Mouse (Mus musculus): Measurements from ENCODE around the gene Ell3.

Ell3 gene

DNA sequence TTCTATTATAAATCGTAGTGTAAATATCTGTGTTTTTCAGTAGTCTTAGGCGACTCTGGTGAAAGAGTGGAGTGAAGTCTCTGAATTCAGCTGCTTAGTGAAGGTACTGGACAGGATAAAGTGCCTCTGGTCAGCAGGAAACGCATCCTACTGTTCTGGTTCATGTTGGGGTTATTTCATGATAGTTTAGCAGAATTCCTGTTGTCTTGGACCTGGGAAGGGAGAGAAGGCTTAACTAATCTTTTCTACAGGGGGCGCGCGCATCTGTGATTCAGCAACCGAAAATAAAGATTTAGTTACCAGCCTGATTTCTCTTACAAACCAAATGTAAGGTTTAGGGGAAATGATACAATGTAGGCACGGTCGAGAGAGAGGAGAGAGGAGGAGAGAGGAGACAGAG lies 4.1 kb upstream of the Ell3 start:
- in situ Hi-C loops (cut with MboI, MseI) = no loop called here

DNA sequence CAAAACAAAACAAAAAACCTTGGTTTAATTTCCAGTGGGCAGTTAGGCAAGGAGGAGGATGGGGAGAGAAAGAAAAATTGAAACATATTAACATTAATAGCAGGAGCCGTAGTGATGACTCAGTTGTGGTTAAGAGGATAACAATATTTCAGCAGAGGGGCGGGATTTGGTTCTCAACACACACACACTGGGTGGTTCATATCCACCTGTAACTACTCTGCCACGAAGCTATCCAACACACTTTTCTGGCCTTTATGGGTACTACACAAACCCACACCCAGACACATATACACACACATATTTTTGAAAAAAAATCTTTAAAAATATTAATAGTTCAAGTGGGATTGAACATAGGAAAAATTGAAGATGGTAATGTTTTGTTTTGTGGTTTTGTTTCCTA lies 2.9 kb upstream of the Ell3 start:
- in situ Hi-C loops (cut with MboI, MseI) = no loop called here

DNA sequence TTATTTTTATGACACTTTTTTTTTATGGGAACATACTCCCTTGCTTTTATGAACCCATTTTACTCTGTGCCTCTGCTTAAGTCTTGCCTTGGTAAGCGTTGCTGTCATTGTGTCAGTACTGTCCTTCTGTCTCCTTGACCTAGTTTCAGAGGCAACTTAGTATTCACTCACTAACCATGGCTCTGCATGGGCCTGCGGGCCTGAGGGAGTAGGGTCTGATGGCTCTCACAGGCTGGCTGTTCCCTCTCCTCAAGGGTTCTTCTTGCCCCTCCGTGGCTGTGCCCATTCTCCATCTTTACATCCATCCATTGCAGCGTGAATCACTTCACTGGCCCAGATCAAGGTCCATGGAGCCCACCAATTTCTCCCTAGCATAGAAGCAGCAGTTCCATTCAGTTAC lies 2.4 kb upstream of the Ell3 start:
- in situ Hi-C loops (cut with MboI, MseI) = no loop called here

DNA sequence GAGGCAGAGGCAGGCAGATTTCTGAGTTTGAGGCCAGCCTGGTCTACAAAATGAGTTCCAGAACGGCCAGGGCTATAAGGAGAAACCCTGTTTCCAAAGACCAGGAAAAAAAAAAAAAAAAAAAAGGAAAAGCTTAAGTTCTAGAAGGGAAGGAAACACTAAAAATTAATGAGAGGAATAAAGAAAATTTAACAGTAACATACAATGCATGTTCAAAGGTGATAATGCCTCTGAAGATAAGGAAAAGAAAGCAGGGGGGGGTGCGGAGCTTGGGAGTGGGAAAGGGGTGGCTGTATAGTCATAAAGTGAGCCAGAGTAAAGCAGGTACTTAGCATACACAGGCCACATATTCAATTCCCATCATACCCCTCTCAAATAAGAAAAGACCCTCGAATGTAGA lies 1.0 kb upstream of the Ell3 start:
- in situ Hi-C loops (cut with MboI, MseI) = no loop called here

DNA sequence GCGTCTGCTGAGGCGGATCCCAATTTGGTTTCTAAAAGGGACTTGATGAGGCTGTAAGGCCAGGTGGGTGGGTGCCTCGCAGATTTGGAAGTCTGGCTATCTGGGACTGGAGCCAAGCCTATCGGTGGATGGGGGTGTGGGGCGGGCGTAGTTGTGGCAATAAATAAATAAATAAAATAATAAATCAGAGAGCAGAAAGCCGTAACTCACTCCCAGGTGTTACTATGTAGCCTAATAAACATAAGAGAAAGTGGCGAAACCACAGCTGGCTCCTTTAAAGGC lies 1.1 kb downstream of the Ell3 start:
- in situ Hi-C loops (cut with MboI, MseI) = no loop called here

DNA sequence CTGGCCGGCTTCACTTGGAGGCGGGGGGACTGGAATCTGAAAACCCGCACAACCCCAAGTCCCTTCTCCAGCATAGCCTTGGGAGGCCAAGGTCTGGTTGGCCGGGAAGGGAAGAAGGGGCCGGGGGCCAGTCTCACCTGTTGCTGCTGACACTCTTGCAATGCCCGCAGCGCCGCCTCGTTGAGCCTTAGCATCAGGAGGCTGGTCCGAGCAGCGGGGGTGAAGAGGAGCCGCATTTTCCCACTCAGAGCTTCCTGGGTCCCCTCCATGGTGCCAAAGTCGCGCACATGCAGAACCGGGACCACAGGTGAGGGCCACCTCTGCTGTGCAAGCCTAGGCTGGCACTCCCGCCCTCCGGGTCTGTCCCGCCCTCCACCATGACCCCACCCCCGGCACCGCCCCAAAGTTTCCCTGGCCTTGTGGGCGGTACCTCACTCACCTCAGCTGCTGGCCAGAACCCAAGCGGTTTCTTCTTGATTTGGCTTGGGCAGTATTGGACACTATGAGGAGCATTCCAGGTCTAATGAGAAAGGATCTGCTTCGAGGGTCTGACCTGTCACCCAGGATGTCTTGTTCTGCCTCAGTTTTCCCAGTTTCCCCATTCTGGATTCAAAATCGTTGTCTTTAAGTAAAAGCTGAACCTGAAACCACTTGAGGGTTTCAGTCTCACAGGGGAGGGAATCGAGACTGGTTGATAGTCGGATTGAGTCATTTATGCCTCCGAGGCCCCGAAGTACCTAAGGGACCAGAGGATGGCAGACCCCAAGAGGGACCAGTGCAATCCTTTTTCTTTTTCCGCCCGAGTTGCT lies 1.6 kb downstream of the Ell3 start:
- in situ Hi-C loops (cut with MboI, MseI) = no loop called here

DNA sequence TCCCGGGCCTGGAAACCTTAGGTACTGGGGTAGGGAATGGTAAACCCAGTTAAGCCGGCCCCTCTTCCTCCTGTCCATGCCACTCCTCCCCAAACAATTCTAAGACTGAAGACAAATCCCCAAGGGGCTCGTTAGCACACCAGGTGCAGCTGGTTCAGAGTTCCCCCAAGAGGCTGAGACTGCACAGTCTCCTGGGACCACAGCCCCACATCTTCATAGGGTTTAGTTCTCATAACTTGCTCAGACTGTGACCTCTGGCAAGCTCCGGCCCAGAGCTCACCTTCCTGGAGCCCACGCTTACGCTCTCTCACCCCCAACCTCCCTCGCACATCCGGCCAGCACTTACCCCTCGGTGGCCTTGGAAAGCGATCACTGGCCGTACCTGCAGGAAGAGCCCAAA lies 2.3 kb downstream of the Ell3 start:
- in situ Hi-C loops (cut with MboI, MseI) = no loop called here

DNA sequence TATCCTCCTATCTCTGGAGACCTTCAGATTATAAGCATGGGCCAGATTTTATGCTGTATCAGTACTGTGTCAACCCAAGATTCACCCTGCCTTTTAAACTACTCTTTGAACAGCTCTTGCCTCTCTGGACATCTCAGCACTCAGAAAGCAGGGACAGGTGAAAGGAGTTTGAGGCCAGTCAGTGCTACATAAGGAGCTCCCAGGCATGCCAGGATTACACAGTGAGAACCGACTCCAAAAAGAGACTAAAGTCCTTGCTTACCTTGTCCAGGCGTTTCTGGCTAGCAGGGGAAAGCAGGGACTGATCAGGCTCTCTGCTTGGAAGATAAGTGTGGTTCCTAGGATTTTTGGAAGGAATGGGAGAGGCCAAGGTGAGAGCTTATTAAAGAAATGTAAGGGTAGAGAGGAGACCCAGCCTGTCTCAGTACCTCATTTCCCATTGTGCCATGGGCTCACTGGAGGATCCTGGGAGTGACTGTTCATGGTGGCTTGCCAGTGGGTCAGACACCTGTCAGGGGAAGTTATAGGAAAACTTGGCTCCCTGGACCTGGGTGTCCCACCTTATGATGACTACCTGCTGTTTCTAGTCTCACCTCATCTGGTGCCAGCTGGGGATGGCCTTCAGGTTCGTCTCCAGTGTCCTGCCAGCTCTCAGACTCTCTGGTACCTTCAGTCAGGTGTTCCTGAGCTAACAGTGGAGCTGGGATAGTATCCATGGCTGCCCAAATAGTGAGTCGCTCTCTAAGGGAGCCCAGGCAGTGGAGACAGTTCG lies 3.1 kb downstream of the Ell3 start:
- in situ Hi-C loops (cut with MboI, MseI) = no loop called here

DNA sequence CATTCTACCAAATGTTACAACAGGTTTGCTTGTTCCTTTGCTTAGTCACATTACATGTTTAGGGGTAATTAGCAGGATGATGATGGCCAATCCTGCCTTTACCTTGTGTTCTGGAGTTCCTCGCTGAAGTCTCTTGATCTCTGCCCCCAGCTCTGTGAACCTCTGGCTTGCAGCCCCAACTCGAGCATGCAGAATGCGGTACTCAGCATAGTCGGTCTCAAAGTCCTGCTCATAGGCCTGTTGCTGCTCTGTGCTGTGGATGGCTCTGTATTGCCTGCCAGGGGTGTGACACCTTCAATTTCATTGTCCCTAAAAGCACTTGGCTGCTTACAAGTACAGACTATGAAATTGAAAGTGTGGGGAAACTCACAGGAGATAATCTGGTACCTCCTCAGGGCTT lies 4.3 kb downstream of the Ell3 start:
- in situ Hi-C loops (cut with MboI, MseI) = no loop called here

DNA sequence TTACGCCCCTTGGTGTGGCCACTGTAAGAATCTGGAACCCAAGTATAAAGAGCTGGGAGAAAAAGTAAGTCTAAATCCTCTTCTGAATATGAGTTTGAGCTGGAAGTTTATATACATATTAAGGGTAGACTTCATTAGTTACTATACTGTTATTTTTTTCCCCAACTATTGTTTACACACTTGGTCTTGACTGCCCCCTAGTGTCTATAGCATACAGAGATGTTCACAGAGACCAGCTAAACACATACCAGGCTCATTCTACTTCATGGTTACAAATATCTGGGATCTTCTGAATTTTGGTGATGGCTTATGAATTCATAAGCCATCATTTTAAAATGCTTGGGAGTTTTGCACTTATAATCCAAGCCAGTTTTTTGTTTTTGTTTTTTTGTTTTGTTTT lies 9.2 kb downstream of the Ell3 start:
- in situ Hi-C loops (cut with MboI, MseI) = no loop called here

DNA sequence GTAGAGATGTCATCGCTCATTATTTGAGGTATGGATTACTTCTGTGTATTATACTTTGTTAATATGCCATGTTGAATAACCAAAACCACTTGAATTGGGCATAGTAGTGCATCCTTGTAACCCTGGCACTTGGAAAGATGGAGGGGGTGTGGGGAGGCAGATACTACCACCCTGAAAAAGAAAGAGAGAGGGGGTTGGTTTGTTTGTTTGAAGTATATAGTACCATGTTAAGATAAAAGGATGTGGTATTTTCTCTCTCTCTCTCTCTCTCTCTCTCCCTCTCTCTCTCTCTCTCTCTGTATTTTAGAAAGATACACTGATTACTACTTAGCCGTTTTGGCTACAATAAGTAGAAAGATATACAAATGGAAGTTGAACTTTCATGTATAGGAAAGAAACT lies 18.2 kb downstream of the Ell3 start:
- in situ Hi-C loops (cut with MboI, MseI) = no loop called here

DNA sequence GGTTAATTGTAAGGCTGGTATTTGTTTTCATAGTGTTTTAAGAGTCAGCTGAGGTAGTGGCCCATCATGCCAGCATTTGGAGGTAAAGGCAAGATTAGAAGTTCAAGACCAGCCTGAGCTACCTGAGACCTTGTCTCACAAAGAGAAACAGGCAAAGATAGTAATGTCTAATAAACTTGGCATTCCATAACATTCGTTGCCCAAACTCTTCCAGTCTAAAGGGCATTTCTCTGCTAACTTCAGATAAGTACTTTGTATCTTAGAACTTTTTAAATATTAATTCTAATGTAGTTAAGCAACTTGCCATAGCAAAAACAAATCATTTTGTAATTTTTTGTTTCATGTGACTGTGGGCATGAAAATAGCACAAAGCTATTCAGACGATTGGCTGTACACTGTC lies 20.9 kb downstream of the Ell3 start:
- in situ Hi-C loops (cut with MboI, MseI) = no loop called here

DNA sequence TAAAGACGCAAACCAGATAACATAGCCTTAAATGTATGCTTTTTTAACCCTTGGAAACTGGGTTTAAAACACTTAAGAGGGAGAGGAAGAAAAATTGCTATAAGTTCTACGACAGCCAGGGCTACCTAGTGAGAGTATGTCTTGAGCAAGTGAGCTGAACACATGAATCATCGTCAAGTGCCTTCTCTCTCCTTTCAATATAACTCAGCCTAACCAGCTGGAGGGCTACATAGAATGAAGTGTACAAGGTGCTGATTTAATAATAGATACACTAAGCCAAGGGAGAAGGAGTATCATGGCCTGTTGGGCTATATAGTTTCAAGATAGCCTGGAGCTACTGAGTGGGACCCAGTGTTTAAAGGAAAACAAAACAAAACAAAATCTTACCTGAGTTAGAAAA lies 25.6 kb downstream of the Ell3 start:
- in situ Hi-C loops (cut with MboI, MseI) = loop anchor here (10.0 kb wide), 1 partner anchor 1954 kb away; no protein-coding TSS in a partner anchor

DNA sequence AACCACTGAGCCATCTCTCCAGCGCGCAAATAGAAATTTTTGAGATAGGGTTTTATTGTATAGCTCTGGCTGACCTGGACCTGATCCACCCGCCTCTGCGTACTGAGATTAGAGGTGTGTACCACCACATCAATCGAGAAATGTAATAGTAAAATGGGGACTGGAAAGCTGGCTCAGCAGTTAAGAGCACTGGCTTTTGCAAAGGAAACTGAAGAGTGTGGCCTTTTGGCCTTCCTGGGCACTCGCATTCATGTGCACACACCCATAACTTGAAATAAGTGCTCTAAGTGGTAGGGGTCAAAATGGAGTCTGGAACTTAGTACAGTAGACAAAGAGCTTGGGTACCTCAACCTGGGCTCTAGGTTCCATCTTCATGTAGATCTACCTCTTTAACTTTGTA lies 27.7 kb downstream of the Ell3 start:
- in situ Hi-C loops (cut with MboI, MseI) = loop anchor here (10.0 kb wide), 1 partner anchor 1952 kb away; no protein-coding TSS in a partner anchor

DNA sequence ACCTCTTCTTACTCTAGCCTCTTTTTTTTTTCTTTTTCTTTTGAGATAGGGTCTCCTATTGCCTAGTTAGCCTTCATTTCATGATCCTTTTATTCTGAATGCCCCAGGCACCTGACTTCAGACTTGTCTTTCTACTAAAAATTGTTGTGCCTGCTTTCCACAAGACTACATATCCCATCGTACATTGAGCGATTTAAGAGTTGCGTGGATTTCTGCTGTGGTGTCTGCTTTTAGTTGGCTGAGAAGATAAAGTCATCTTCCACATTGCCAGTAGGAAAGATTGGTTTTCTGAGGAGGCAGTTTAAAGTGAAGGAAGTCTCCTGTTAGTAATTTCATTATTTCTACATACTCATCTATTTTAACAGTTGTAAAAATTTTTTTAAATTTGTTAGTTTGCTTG lies 28.5 kb downstream of the Ell3 start:
- in situ Hi-C loops (cut with MboI, MseI) = loop anchor here (10.0 kb wide), 1 partner anchor 1951 kb away; no protein-coding TSS in a partner anchor

DNA sequence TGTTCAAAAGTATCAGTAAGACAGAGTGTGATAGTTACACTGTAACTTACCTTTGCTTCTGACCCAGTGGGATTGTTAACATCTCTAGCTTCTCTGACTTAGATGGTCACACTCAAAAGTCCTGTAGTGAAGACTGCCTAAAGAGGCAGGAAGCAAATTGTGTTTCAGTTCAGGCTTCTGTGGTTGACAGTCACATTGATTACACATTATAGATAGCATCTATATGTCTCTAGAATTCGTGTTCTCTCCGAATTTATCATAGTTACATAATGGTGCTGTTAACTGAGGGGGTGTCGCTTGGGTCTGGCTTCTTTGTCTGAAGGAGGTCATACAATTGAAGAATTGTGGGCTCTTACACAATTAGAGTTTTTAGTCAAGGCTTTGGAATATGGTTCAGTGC lies 29.0 kb downstream of the Ell3 start:
- in situ Hi-C loops (cut with MboI, MseI) = loop anchor here (10.0 kb wide), 1 partner anchor 1950 kb away; no protein-coding TSS in a partner anchor

DNA sequence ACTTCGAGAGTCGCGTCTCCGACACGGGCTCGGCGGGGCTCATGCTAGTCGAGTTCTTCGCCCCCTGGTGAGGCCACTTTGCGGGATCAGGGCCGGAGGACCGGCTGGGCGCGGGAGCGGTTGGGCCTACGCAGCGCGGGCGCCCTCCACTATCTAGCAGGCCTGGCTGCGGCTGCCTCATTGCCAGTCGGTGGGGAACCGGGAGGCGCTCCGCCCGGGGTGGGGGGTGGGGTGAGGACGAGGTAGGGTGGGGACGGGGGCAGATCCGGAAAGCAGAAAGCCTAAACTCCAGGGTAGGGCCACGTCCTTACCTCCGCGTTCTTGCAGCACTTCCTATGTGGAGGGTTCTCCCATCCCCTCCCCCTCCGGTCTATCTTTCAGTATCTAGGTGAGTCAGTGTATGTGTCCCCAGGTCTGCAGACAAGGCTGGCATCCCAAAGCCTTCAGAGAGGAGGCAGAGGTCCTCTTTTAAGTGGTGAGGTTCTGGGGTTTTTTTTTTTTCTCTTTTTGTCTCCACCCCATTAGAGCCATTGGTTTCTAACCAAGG lies 29.9 kb downstream of the Ell3 start:
- in situ Hi-C loops (cut with MboI, MseI) = loop anchor here (10.0 kb wide), 1 partner anchor 1949 kb away; no protein-coding TSS in a partner anchor

DNA sequence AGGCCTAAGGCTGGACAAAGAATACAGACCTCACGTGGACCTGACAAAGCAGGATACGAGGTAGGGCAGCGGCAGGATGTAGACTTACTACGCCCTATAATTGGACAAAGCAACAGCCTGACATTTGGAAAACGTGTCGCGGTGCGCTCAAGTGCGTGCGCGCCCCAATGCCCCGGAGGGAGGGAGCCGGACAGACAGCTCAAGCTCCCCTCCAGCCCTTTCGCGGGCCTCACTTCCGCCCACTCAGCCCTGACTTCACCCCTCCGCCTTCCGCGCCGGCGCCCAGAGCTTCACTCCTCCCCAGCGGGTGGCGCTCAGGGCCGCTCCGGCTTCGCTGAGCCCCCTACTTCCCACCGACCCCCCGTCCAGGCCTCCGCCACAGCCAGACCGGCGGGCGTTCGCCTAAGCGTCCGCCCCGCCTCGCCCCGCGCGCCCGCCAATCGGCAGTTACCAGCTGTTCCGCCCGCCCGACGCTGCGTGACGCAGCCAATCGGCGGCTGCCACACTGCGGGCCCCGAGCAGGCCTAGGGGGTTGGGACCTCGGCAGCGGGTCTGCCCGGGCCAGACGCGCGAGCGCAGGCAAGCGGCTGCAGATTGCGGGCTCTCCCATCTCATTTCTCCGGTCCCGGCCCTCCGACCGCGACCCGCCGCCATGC lies 30.6 kb downstream of the Ell3 start, which contains the start of the genes Pdia3 and Catsper2:
Pdia3 (plus strand) TSS at position 389 of the 656 bp plus-strand sequence.
Catsper2 (minus strand) TSS at position 406 of the 656 bp plus-strand sequence.
- in situ Hi-C loops (cut with MboI, MseI) = loop anchor here (10.0 kb wide), 1 partner anchor 1949 kb away; no protein-coding TSS in a partner anchor

DNA sequence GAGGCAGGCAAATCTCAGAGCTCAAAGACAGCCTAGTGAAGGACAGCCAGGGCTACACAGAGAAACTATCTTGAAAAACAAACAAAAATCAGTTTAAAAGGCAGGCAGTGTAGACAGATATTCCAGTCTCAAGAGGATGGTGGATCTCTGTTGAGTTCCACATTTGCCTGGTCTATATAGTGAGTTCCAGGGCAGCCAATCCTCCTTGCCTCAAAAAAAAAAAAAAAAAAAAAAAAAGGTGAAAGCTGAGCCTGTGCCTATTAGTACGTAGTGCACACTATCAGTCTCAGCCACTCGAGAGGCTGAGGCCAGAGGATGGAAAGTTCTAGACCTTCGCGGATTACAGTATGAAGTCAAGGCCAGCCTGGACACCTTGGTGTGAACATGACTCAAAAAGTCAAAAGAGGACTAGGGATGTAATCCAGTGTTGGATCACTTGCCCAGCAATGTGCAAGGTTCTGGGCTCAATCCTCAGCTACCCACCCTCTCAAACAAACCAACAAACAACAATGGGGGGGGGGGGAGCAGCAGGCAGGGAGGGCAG lies 31.2 kb downstream of the Ell3 start:
- in situ Hi-C loops (cut with MboI, MseI) = loop anchor here (10.0 kb wide), 1 partner anchor 1948 kb away; no protein-coding TSS in a partner anchor

DNA sequence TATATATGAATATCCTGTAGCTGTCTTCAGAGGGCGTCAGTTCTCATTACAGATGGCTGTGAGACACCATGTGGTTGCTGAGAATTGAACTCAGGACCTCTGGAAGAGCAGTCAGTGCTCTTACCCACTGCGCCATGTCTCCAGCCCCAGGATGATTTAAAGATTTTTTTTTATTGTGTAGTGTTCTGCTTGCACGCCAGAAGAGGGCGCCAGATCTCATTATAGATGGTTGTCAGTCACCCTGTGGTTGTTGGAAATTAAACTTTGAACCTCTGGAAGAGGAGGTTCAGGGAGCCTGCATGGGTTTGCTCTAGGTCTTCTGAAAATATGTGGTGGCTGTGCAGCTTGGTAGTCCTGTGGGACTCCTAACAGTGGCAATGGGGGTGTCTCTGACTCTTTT lies 35.9 kb downstream of the Ell3 start:
- in situ Hi-C loops (cut with MboI, MseI) = no loop called here

DNA sequence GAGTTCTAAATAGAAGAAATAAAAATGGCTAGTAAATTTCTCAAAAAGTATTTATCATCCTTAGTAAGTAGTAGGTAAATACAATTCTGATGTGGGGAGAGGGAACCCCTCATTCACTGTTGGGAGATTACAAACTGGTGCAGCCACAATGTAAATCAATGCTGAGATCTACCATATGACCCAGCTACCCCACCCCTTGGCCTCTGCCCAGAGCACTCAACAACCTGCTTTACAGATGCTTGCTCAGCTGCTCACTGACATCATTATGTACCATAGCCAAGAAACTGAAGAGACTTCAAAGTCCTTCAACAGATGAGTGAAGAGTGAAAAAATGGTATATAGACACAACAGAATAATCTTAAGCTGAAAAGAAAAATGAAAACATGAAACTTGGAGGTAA lies 40.8 kb downstream of the Ell3 start:
- in situ Hi-C loops (cut with MboI, MseI) = no loop called here

DNA sequence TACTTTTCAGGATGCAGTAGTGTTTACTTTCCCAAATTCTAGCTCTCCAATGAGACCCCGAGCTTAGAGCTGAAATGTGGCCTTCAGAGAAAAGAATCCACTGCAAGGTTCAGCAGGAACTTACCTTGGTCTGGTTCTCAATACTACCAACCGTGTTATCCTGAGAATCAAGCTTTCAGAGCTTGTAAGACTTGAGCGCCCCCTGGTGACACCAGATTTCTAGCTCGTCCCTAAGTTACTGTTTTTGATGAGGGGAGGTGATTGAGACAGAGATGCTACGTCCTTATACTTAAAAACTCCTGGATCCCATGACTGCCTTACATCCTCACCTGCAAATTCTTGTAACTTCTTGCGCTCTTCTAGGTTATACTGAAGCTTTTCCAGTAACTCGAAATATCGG lies 47.5 kb downstream of the Ell3 start:
- in situ Hi-C loops (cut with MboI, MseI) = no loop called here
